Mouse (Mus musculus): ENCODE data around the gene Pogz. TPM values are rescaled to one million over a fixed set of nuclear protein-coding genes. Genes with fewer than 3 reads are reported as not detected.

The Pogz gene
- polyA plus RNA-seq, 1 experiment from 2014 or later = 27.9 TPM

DNA sequence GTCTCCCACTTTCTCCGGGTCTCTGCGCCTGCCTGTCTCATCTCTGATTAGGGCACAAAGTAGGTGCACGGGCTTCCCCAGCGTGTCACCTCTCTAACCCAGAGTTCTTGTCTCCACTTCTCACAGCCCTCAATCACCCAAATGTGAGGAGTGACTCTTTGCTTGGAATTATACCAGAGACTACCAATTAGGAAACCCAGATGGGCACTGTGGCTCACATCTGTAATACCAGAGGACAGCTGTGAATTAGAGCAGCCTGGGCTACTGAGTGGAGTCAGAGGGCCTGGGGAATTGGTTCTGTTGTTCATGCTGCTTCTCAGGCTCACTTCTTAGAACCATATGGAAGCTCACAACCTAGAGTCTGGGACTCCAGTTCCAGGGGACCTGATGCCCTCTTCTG, 32.4 kb upstream of the Pogz start:
- Histone ChIP-seq H3K9me3 (ENCODE audit: control insufficient read depth, low read length) (no peaks in the 10 kb centered on the region), H3K4me2 (ENCODE audit: low read length) (no peak overlapping the region), H3K27me3 (replicated peaks; ENCODE audit: control insufficient read depth, insufficient read depth, low read length) (no peaks in the 10 kb centered on the region), H3K4me1 (replicated peaks; ENCODE audit: control insufficient read depth, insufficient read depth, low read length) (peaks cover 6% of the 10 kb centered on the region), H3K27ac (ENCODE audit: low read length) (no peak overlapping the region), H3K36me3 (ENCODE audit: control insufficient read depth, insufficient read depth) (no peaks in the 10 kb centered on the region), H3K9ac (replicated peaks; ENCODE audit: low read depth, low read length) (no peak overlapping the region), H3K4me3 (replicated peaks; ENCODE audit: low read length) (no peak overlapping the region)
- no peak for ATAC-seq
- WGBS = 71% methylated on average over 4 of the region's 4 CpGs

GRCm38 (mm10) chr3:94808296-94808695, 29.1 kb upstream of the Pogz start:
- Histone ChIP-seq H3K9me3 (ENCODE audit: control insufficient read depth, low read length) (no peaks in the 10 kb centered on the region), H3K36me3 (ENCODE audit: control insufficient read depth, insufficient read depth) (no peaks in the 10 kb centered on the region), H3K4me3 (replicated peaks; ENCODE audit: low read length) (no peak overlapping the region), H3K4me2 (ENCODE audit: low read length) (no peak overlapping the region), H3K27me3 (replicated peaks; ENCODE audit: control insufficient read depth, insufficient read depth, low read length) (no peaks in the 10 kb centered on the region), H3K4me1 (replicated peaks; ENCODE audit: control insufficient read depth, insufficient read depth, low read length) (peaks cover 6% of the 10 kb centered on the region), H3K27ac (ENCODE audit: low read length) (no peak overlapping the region), H3K9ac (replicated peaks; ENCODE audit: low read depth, low read length) (no peak overlapping the region)
- 84% methylated on average over 1 of the region's 1 CpGs for WGBS
- no peak for ATAC-seq

DNA sequence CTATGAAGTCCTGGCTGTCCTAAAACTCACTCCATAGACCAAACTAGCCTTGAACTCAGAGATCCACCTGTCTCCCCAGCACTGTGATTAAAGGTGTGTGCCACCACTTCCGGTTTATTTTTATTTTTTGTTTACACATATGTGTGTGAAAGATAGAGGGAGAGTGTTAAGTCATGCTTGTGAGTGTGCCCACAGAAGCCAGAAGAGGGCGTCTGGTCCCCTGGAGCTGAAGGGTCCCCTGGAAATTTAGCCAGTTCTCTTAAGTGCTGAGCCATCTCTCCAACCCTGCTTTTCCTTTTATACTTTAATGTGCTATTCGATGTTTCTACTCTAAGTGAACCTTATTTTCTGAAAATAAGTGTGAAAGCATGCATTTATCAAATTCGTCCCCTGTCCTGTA, 25.7 kb upstream of the Pogz start:
- Histone ChIP-seq H3K4me3 (replicated peaks; ENCODE audit: low read length) (no peak overlapping the region), H3K9me3 (ENCODE audit: control insufficient read depth, low read length) (no peaks in the 10 kb centered on the region), H3K36me3 (ENCODE audit: control insufficient read depth, insufficient read depth) (no peaks in the 10 kb centered on the region), H3K27me3 (replicated peaks; ENCODE audit: control insufficient read depth, insufficient read depth, low read length) (no peaks in the 10 kb centered on the region), H3K9ac (replicated peaks; ENCODE audit: low read depth, low read length) (no peak overlapping the region), H3K4me2 (ENCODE audit: low read length) (no peak overlapping the region), H3K4me1 (replicated peaks; ENCODE audit: control insufficient read depth, insufficient read depth, low read length) (no peaks in the 10 kb centered on the region), H3K27ac (ENCODE audit: low read length) (no peak overlapping the region)
- WGBS = 24% methylated on average over 4 of the region's 4 CpGs
- no peak for ATAC-seq

DNA sequence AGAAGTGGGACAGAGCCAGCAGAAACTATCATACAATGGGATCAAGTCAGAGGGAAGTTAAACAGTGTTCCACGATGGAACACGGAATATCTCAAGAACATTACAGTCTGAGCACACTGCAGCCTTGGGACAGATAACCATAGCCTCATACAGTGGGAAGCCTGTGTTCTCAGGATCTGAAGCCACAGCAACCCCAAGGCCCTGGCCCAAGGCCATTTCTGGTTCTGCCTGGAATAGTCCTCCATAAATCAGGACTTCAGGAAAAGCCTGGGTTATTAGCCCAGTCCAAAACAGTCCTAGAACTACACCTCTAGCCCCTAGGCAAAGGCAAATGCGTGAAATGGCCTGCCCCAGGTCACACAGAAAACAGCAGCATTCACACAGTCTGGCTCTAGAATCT, 23.7 kb upstream of the Pogz start:
- ATAC-seq = no peak

DNA sequence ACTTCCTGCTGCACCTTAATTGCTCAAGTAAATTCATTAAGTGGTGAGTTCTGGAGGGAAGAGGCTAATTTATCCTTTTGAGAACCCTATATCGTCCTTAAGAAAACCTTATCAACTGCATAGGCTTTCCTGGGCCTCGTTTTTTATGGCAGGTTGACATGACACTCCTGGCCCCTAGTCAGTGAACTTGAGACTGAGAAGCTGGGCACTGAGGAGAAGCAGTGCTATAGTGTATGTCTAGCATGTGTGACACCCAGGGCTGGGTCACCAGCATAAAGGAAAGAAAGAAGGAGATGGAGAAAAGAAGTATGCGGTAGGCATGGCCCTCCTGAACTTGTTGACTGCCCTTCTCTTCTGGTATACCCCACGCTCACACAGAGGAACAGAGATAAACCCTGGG, 23.3 kb upstream of the Pogz start:
- no peak overlapping the region for H3K4me2 ChIP-seq (ENCODE audit: low read length)
- no peaks in the 10 kb centered on the region for H3K9me3 ChIP-seq (ENCODE audit: control insufficient read depth, low read length)
- 87% methylated on average over 4 of the region's 4 CpGs for WGBS
- no peaks in the 10 kb centered on the region for H3K4me1 ChIP-seq (replicated peaks; ENCODE audit: control insufficient read depth, insufficient read depth, low read length)
- no peaks in the 10 kb centered on the region for H3K36me3 ChIP-seq (ENCODE audit: control insufficient read depth, insufficient read depth)
- no peaks in the 10 kb centered on the region for H3K27me3 ChIP-seq (replicated peaks; ENCODE audit: control insufficient read depth, insufficient read depth, low read length)
- H3K9ac ChIP-seq (replicated peaks; ENCODE audit: low read depth, low read length) = no peak overlapping the region
- no peak overlapping the region for H3K27ac ChIP-seq (ENCODE audit: low read length)
- H3K4me3 ChIP-seq (replicated peaks; ENCODE audit: low read length) = no peak overlapping the region
- ATAC-seq = no peak

More for the DNA sequence above, 23.7 kb upstream of the Pogz start:
- no peaks in the 10 kb centered on the region for H3K4me1 ChIP-seq (replicated peaks; ENCODE audit: control insufficient read depth, insufficient read depth, low read length)
- 88% methylated on average over 3 of the region's 3 CpGs for WGBS
- H3K36me3 ChIP-seq (ENCODE audit: control insufficient read depth, insufficient read depth) = no peaks in the 10 kb centered on the region
- H3K27ac ChIP-seq (ENCODE audit: low read length) = no peak overlapping the region
- H3K4me2 ChIP-seq (ENCODE audit: low read length) = no peak overlapping the region
- no peaks in the 10 kb centered on the region for H3K9me3 ChIP-seq (ENCODE audit: control insufficient read depth, low read length)
- H3K4me3 ChIP-seq (replicated peaks; ENCODE audit: low read length) = no peak overlapping the region
- H3K9ac ChIP-seq (replicated peaks; ENCODE audit: low read depth, low read length) = no peak overlapping the region
- H3K27me3 ChIP-seq (replicated peaks; ENCODE audit: control insufficient read depth, insufficient read depth, low read length) = no peaks in the 10 kb centered on the region

- no peaks in the 10 kb centered on the region for H3K9me3 ChIP-seq (ENCODE audit: control insufficient read depth, low read length)
- H3K4me3 ChIP-seq (replicated peaks; ENCODE audit: low read length) = no peak overlapping the region
- ATAC-seq = no peak
- no peaks in the 10 kb centered on the region for H3K4me1 ChIP-seq (replicated peaks; ENCODE audit: control insufficient read depth, insufficient read depth, low read length)
- H3K4me2 ChIP-seq (ENCODE audit: low read length) = no peak overlapping the region
- H3K9ac ChIP-seq (replicated peaks; ENCODE audit: low read depth, low read length) = no peak overlapping the region
- WGBS = 75% methylated on average over 4 of the region's 4 CpGs
- H3K27ac ChIP-seq (ENCODE audit: low read length) = no peak overlapping the region
- H3K36me3 ChIP-seq (ENCODE audit: control insufficient read depth, insufficient read depth) = no peaks in the 10 kb centered on the region
- H3K27me3 ChIP-seq (replicated peaks; ENCODE audit: control insufficient read depth, insufficient read depth, low read length) = no peaks in the 10 kb centered on the region
Observed at GRCm38 (mm10) chr3:94814663-94815062, 22.7 kb upstream of the Pogz start.

DNA sequence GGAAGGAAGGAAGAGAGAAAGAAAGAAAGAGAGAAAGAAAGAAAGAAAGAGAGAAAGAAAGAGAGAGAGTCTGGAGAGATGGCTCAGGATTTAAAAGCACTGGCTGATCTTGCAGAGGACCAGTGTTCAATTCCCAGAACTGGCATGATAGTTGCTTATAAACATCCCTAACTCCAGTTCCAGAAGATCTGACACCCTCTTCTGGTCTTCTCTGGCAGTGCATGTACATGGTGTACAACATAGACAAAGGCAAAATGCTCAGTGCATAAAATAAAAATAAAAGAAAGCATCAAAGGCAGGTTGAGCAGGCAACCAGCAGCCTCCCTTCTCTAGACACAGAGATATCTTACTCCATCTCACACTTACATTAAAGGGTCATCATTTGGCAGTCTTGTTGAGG, 21.8 kb upstream of the Pogz start:
- Histone ChIP-seq H3K4me1 (replicated peaks; ENCODE audit: control insufficient read depth, insufficient read depth, low read length) (no peaks in the 10 kb centered on the region), H3K9me3 (ENCODE audit: control insufficient read depth, low read length) (no peaks in the 10 kb centered on the region), H3K4me2 (ENCODE audit: low read length) (no peak overlapping the region), H3K27ac (ENCODE audit: low read length) (no peak overlapping the region), H3K9ac (replicated peaks; ENCODE audit: low read depth, low read length) (no peak overlapping the region), H3K36me3 (ENCODE audit: control insufficient read depth, insufficient read depth) (no peaks in the 10 kb centered on the region), H3K27me3 (replicated peaks; ENCODE audit: control insufficient read depth, insufficient read depth, low read length) (no peaks in the 10 kb centered on the region), H3K4me3 (replicated peaks; ENCODE audit: low read length) (no peak overlapping the region)
- no peak for ATAC-seq

DNA sequence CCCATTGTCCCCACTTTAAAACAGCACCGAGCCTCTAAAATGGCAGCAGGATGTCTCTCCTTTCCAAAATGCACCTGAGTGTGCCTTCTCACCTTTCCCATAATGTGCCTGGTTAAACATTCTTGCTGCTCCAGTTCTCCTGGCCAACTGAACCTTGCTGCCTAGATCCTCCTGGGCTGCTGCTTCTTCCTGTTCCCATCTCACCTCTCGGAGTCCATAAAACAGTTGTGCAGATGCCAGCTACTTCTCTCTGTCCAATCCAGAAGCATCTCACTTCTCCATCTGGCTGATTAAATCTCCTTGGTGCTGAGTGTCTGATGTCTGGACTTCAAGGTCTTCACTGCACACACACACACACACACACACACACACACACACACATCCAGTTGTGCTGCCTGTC, 19.6 kb upstream of the Pogz start:
- H3K36me3 ChIP-seq (ENCODE audit: control insufficient read depth, insufficient read depth) = no peaks in the 10 kb centered on the region
- peaks cover 4% of the 10 kb centered on the region; the same call in 1 of the 2 replicates for H3K4me1 ChIP-seq (replicated peaks; ENCODE audit: control insufficient read depth, insufficient read depth, low read length)
- no peak overlapping the region for H3K9ac ChIP-seq (replicated peaks; ENCODE audit: low read depth, low read length)
- no peak overlapping the region for H3K4me3 ChIP-seq (replicated peaks; ENCODE audit: low read length)
- H3K27ac ChIP-seq (ENCODE audit: low read length) = no peak overlapping the region
- H3K27me3 ChIP-seq (replicated peaks; ENCODE audit: control insufficient read depth, insufficient read depth, low read length) = no peaks in the 10 kb centered on the region
- H3K4me2 ChIP-seq (ENCODE audit: low read length) = no peak overlapping the region
- 92% methylated on average over 2 of the region's 2 CpGs for WGBS
- no peaks in the 10 kb centered on the region for H3K9me3 ChIP-seq (ENCODE audit: control insufficient read depth, low read length)
- ATAC-seq = no peak

DNA sequence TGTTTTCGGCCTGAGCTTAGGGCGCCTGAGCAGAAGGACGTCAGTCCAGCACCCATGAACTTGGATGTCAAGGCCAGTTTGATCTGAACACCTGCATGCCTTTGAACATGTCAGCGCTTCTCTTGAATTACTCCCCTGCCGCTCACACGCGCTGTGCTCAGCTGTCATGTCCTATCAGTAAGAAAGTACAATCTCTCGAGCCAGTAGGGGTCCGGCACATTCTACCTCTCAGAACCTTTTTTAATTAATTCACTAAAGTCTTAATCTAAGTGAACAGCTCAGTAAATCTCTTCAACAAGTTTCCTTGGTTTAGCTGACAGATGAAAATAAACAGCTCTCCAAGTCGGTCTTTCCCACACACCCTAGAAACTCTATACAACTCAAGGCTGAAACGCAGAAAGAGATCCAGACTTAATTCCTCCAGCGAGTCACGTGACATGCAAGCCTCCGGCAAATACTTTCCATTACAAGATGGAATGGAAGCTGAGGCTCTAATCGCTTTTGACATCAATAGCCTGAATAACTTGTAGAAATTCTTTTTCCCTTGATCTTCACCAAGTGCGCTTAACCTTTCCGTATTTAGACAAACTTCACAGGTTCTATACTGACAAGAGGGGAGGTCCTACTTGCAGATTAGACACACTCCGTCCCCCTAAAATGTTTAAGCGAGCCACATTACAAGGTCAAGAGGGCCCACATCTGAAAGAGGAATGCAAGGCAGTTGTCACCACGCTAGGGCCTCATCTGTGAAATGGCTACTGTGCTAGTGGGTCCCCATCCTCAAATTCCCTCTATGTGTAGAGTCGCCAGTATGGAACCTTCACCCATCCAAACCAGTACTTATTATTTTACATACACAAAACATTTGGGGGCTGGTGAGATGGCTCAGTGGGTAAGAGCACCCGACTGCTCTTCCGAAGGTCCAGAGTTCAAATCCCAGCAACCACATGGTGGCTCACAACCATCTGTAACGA, 17.6 kb upstream of the Pogz start:
- no peak overlapping the region for H3K9ac ChIP-seq (replicated peaks; ENCODE audit: low read depth, low read length)
- H3K9me3 ChIP-seq (ENCODE audit: control insufficient read depth, low read length) = no peaks in the 10 kb centered on the region
- H3K4me2 ChIP-seq (ENCODE audit: low read length) = no peak overlapping the region
- H3K4me3 ChIP-seq (replicated peaks; ENCODE audit: low read length) = no peak overlapping the region
- no peak overlapping the region for H3K27ac ChIP-seq (ENCODE audit: low read length)
- no peaks in the 10 kb centered on the region for H3K27me3 ChIP-seq (replicated peaks; ENCODE audit: control insufficient read depth, insufficient read depth, low read length)
- WGBS = 67% methylated on average over 23 of the region's 24 CpGs
- no peak for ATAC-seq
- H3K36me3 ChIP-seq (ENCODE audit: control insufficient read depth, insufficient read depth) = no peaks in the 10 kb centered on the region
- peaks cover 4% of the 10 kb centered on the region; the same call in 1 of the 2 replicates for H3K4me1 ChIP-seq (replicated peaks; ENCODE audit: control insufficient read depth, insufficient read depth, low read length)
